Mouse (Mus musculus): Measurements from ENCODE around the gene Farp1.

DNA sequence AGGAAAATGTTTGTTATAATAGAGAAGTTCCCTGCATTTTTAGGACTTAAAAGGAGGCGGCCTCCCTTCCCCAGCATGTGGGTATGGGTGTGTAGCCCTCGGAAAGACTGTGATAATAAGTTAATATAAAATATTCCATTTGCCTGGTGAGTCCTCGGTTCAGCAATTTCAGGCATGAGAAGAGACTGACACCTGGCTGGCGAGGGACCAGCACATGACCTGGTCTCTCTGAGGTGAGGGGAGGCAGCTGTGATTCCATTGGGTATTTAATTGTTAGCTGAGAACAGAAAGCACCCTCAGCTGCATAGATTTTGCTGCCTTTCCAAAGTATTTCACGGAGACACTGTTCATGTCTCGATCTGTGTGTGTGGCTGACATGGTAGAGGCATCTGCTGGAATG is 117.8 kb downstream of the Farp1 start:
- no peak for TF ChIP-seq POLR2A (IDR thresholded peaks at IDR 0.05; ENCODE audit: borderline replicate concordance, insufficient read depth, low read length)
- TF ChIP-seq CTCF (IDR thresholded peaks at IDR 0.05; ENCODE audit: borderline replicate concordance, insufficient read depth, low read depth, low read length), result no peak
